Mouse (Mus musculus): ENCODE results near the gene Lrrc8b.

DNA sequence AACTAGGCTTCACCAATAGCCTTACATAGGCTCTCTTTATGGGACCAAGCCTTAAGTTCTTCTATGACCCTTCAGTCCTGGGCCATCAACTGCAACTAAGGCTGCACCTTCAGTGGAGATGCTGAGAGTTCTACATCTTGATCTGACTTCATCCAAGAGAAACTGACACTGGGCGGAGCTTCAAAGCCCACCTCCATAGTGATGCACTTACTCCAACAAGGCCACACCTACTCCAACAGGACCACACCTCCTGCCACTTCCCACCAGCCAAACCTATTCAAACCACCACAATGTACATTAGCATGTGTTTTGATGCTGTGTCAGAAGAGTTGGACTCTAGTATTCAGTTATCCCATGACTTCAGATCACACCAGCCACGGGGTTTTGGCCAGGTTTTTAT is 120.6 kb downstream of the Lrrc8b start:
- TF ChIP-seq CTCF (IDR thresholded peaks at IDR 0.05; ENCODE audit: low read depth, low read length) (no peak), EP300 (IDR thresholded peaks at IDR 0.05; ENCODE audit: insufficient read depth, low read depth, low read length) (no peak), POLR2A (IDR thresholded peaks at IDR 0.05; ENCODE audit: insufficient read depth, low read length) (no peak)
